Mouse (Mus musculus) E14TG2a.4 (cell line): Measurements from ENCODE around the gene Gm37240.

Experiments
- CTCF ChIP-seq: conservative IDR thresholded peaks from 2 replicates; pipeline ENCODE4 v1.5.1; 2014; ENCODE audit warnings: low read length
- POU5F1 ChIP-seq: IDR thresholded peaks from 2 replicates; pipeline ENCODE4 v1.6.1; 2014; ENCODE audit warnings: low read length, borderline replicate concordance

DNA sequence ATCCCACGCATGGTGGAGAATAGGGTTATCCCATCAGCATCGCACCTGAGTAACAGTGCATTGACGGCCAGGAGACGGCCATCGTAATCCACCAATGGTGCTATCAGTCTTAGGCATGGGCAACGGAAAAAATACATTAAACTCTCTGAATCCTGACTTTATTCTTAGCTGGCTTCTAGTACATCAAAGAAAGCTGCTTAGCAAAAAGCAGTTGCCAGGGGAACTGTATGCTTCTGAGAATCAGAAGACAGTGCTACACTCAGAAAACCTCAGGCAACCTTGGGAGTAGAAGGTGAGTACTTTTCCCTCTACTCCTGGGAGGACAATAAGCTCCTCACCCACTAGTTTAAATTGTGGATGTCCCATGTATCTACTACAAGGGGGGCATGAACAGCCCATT lies 219.6 kb downstream of the Gm37240 start:
- TF ChIP-seq POU5F1 = no peak
- no peak for TF ChIP-seq CTCF
